Mouse (Mus musculus): Measurements from ENCODE around the gene Fgfr1op2. TPM values are rescaled to one million over a fixed set of nuclear protein-coding genes. Genes with fewer than 3 reads are reported as not detected.
A peak's percentile ranks its signal among the peaks of the same experiment; 100 is the strongest.
"Not testable (repeated sequence)": the region's sequence is repeated elsewhere in the genome, so short reads cannot be mapped to it uniquely, and the experiment has no call there.

Gene Fgfr1op2
- polyA plus RNA-seq, 1 experiment, result 101 TPM

GRCm38 (mm10) chr6:146545289-146545865 lies 31.6 kb upstream of the Fgfr1op2 start:
- H3K4me3 ChIP-seq (ENCODE audit: insufficient read depth, low read length), result no peak overlapping the region
- no peaks in the 10 kb centered on the region for H3K4me1 ChIP-seq (ENCODE audit: control insufficient read depth, insufficient read depth, low read length)
- TF ChIP-seq CTCF (IDR thresholded peaks at IDR 0.05; ENCODE audit: borderline replicate concordance, insufficient read depth, low read length) (no peak), POLR2A (IDR thresholded peaks at IDR 0.05; ENCODE audit: low read depth, low read length) (no peak)
- H3K27ac ChIP-seq (ENCODE audit: insufficient read depth, low read length), result no peak overlapping the region

GRCm38 (mm10) chr6:146550421-146550820 lies 26.6 kb upstream of the Fgfr1op2 start:
- no peak overlapping the region for H3K27ac ChIP-seq (ENCODE audit: insufficient read depth, low read length)
- H3K4me1 ChIP-seq (ENCODE audit: control insufficient read depth, insufficient read depth, low read length), result no peaks in the 10 kb centered on the region
- no peak overlapping the region for H3K4me3 ChIP-seq (ENCODE audit: insufficient read depth, low read length)
- no peak for TF ChIP-seq CTCF (IDR thresholded peaks at IDR 0.05; ENCODE audit: borderline replicate concordance, insufficient read depth, low read length)
- TF ChIP-seq POLR2A (IDR thresholded peaks at IDR 0.05; ENCODE audit: low read depth, low read length), result no peak

GRCm38 (mm10) chr6:146551326-146551725 lies 25.7 kb upstream of the Fgfr1op2 start:
- TF ChIP-seq CTCF (IDR thresholded peaks at IDR 0.05; ENCODE audit: borderline replicate concordance, insufficient read depth, low read length) (no peak), POLR2A (IDR thresholded peaks at IDR 0.05; ENCODE audit: low read depth, low read length) (no peak)

GRCm38 (mm10) chr6:146562461-146562860 lies 14.5 kb upstream of the Fgfr1op2 start:
- H3K4me1 ChIP-seq (ENCODE audit: control insufficient read depth, insufficient read depth, low read length); H3K4me3 ChIP-seq (ENCODE audit: insufficient read depth, low read length); H3K27ac ChIP-seq (ENCODE audit: insufficient read depth, low read length): not testable (repeated sequence)

More at GRCm38 (mm10) chr6:146551326-146551725, 25.7 kb upstream of the Fgfr1op2 start:
- H3K27ac ChIP-seq (ENCODE audit: insufficient read depth, low read length), result no peak overlapping the region
- H3K4me3 ChIP-seq (ENCODE audit: insufficient read depth, low read length), result no peak overlapping the region
- H3K4me1 ChIP-seq (ENCODE audit: control insufficient read depth, insufficient read depth, low read length), result no peaks in the 10 kb centered on the region

GRCm38 (mm10) chr6:146572073-146572472 lies 4.9 kb upstream of the Fgfr1op2 start:
- H3K4me1 ChIP-seq (ENCODE audit: control insufficient read depth, insufficient read depth, low read length), result no peaks in the 10 kb centered on the region
- TF ChIP-seq CTCF (IDR thresholded peaks at IDR 0.05; ENCODE audit: borderline replicate concordance, insufficient read depth, low read length), result no peak
- TF ChIP-seq POLR2A (IDR thresholded peaks at IDR 0.05; ENCODE audit: low read depth, low read length), result no peak
- no peak overlapping the region for H3K4me3 ChIP-seq (ENCODE audit: insufficient read depth, low read length)

GRCm38 (mm10) chr6:146577310-146578109 lies 507 bp downstream of the Fgfr1op2 start, which contains the start of gene Ints13:
TSS of gene Ints13 (minus strand) at chr6:146577835.
- TF ChIP-seq POLR2A (IDR thresholded peaks at IDR 0.05; ENCODE audit: low read depth, low read length), result peak; percentile 99
- TF ChIP-seq CTCF (IDR thresholded peaks at IDR 0.05; ENCODE audit: borderline replicate concordance, insufficient read depth, low read length), result no peak
- no peaks in the 10 kb centered on the region for H3K4me1 ChIP-seq (ENCODE audit: control insufficient read depth, insufficient read depth, low read length)
- H3K27ac ChIP-seq (ENCODE audit: insufficient read depth, low read length), result peak within 1 kb of the TSS; percentile 91
- H3K4me3 ChIP-seq (ENCODE audit: insufficient read depth, low read length), result peak within 1 kb of the TSS; percentile 98

More at GRCm38 (mm10) chr6:146572073-146572472, 4.9 kb upstream of the Fgfr1op2 start:
- no peak overlapping the region for H3K27ac ChIP-seq (ENCODE audit: insufficient read depth, low read length)

GRCm38 (mm10) chr6:146578111-146578531 lies 1.1 kb downstream of the Fgfr1op2 start:
- peak overlapping the region; percentile 91 for H3K27ac ChIP-seq (ENCODE audit: insufficient read depth, low read length)
- TF ChIP-seq CTCF (IDR thresholded peaks at IDR 0.05; ENCODE audit: borderline replicate concordance, insufficient read depth, low read length), result no peak
- TF ChIP-seq POLR2A (IDR thresholded peaks at IDR 0.05; ENCODE audit: low read depth, low read length), result no peak
- H3K4me3 ChIP-seq (ENCODE audit: insufficient read depth, low read length), result peak overlapping the region; percentile 98
- H3K4me1 ChIP-seq (ENCODE audit: control insufficient read depth, insufficient read depth, low read length), result no peaks in the 10 kb centered on the region

- Histone ChIP-seq H3K27ac (ENCODE audit: insufficient read depth, low read length) (peak overlapping the region; percentile 91), H3K4me1 (ENCODE audit: control insufficient read depth, insufficient read depth, low read length) (no peaks in the 10 kb centered on the region), H3K4me3 (ENCODE audit: insufficient read depth, low read length) (peak overlapping the region; percentile 98)
- TF ChIP-seq POLR2A (IDR thresholded peaks at IDR 0.05; ENCODE audit: low read depth, low read length) (no peak), CTCF (IDR thresholded peaks at IDR 0.05; ENCODE audit: borderline replicate concordance, insufficient read depth, low read length) (no peak)
Observed at GRCm38 (mm10) chr6:146578586-146578985, 1.6 kb downstream of the Fgfr1op2 start.

GRCm38 (mm10) chr6:146580381-146580926 lies 3.5 kb downstream of the Fgfr1op2 start:
- no peak overlapping the region for H3K27ac ChIP-seq (ENCODE audit: insufficient read depth, low read length)
- TF ChIP-seq CTCF (IDR thresholded peaks at IDR 0.05; ENCODE audit: borderline replicate concordance, insufficient read depth, low read length), result no peak
- TF ChIP-seq POLR2A (IDR thresholded peaks at IDR 0.05; ENCODE audit: low read depth, low read length), result no peak

More at GRCm38 (mm10) chr6:146580381-146580926, 3.5 kb downstream of the Fgfr1op2 start:
- Histone ChIP-seq H3K4me3 (ENCODE audit: insufficient read depth, low read length) (no peak overlapping the region), H3K4me1 (ENCODE audit: control insufficient read depth, insufficient read depth, low read length) (no peaks in the 10 kb centered on the region)
